In the genomic region with DNA sequence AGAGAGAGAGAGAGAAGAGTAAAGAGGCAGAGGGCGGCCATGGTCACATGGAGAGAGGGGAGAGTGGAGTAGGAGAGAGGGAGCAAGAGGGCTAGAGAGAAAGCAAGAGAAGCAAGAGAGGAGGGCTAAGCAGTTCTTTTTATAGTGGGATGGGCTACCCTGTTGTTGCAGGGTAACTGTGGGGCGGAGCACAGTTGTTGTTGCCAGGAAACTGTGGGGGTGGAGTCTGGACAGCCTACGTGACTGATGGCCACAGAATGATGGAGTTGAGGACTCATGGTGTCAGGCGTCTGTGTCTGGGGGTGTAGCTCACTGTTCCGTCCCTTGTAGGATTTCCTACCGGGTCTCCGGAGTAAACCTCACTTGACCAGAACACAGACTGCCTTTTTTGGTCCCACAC, we compare ENCODE assay signal across 25 mouse cellular contexts.
A peak's percentile ranks its signal among the peaks of the same experiment; 100 is the strongest.
DNase-seq lines count a peak whose midpoint lies in the region; ATAC-seq lines count a peak whose summit lies in the region.
"Had no signal": no experiment of that assay in that cellular context is flagged by ENCODE, and none has a peak within 500 bp of the region (broad histone marks: within the 10 kb centered on the region; RNA-seq: fewer than 3 reads in every experiment).

No protein-coding gene starts in this region.

- H3K9ac ChIP-seq in hindbrain, embryonic 16.5 days (ENCODE audit: low read depth, low read length) = no peak overlapping the region
- no peak overlapping the region for H3K9ac ChIP-seq in kidney, embryonic 15.5 days
- H3K9ac ChIP-seq: hindbrain, embryonic 13.5 days had no signal

- WGBS in hindbrain, embryonic 10.5 days = 64% methylated on average over 7 of the region's 7 CpGs
- 74% methylated on average over 7 of the region's 7 CpGs for WGBS in hindbrain, embryonic 16.5 days
- 64% methylated on average over 7 of the region's 7 CpGs for WGBS in kidney, embryonic 15.5 days

- H3K9me3 ChIP-seq in hindbrain, embryonic 10.5 days = no peaks in the 10 kb centered on the region
- no peaks in the 10 kb centered on the region; the same call in 1 of the 2 replicates for H3K9me3 ChIP-seq in hindbrain, embryonic 16.5 days (ENCODE audit: control insufficient read depth, low read length)
- no peaks in the 10 kb centered on the region for H3K9me3 ChIP-seq in kidney, embryonic 15.5 days (replicated peaks)
- H3K9me3 ChIP-seq: hindbrain, embryonic 13.5 days had no signal

- H3K4me2 ChIP-seq in hindbrain, embryonic 16.5 days (ENCODE audit: low read length) = no peak overlapping the region
- no peak overlapping the region for H3K4me2 ChIP-seq in kidney, embryonic 15.5 days
- H3K4me2 ChIP-seq: heart, embryonic 11.5 days; hindbrain, embryonic 13.5 days had no signal

- peaks cover 13% of the 10 kb centered on the region for H3K4me1 ChIP-seq in hindbrain, embryonic 10.5 days (replicated peaks)
- peaks cover 4% of the 10 kb centered on the region for H3K4me1 ChIP-seq in hindbrain, embryonic 16.5 days (ENCODE audit: control insufficient read depth, insufficient read depth, low read depth, low read length)
- 0 out of 2 replicates have a peak, but pooled peaks cover 4% of the 10 kb centered on the region for H3K4me1 ChIP-seq in kidney, embryonic 15.5 days

- peaks cover 8% of the 10 kb centered on the region for H3K27me3 ChIP-seq in hindbrain, embryonic 10.5 days (ENCODE audit: insufficient read depth, poor library complexity, severe bottlenecking)
- no peaks in the 10 kb centered on the region; the same call in 1 of the 2 replicates for H3K27me3 ChIP-seq in hindbrain, embryonic 16.5 days (replicated peaks; ENCODE audit: control insufficient read depth, insufficient read depth, low read length)
- H3K27me3 ChIP-seq in kidney, embryonic 15.5 days = no peaks in the 10 kb centered on the region
- H3K27me3 ChIP-seq: hindbrain, embryonic 13.5 days had no signal

- H3K27ac ChIP-seq in hindbrain, embryonic 10.5 days = peak overlapping the region; percentile 6; the same call in 1 of the 2 replicates
- H3K27ac ChIP-seq in hindbrain, embryonic 16.5 days (ENCODE audit: low read depth, low read length) = no peak overlapping the region
- H3K27ac ChIP-seq in kidney, embryonic 15.5 days = no peak overlapping the region
- H3K27ac ChIP-seq: heart, adult 2 months; hindbrain, embryonic 13.5 days; hindbrain, postnatal 0 days had no signal

- no peak overlapping the region for H3K4me3 ChIP-seq in hindbrain, embryonic 10.5 days
- H3K4me3 ChIP-seq in hindbrain, embryonic 16.5 days (ENCODE audit: low read length) = no peak overlapping the region
- H3K4me3 ChIP-seq in kidney, embryonic 15.5 days (replicated peaks) = no peak overlapping the region
- H3K4me3 ChIP-seq: heart, adult 2 months; hindbrain, embryonic 13.5 days had no signal

- H3K36me3 ChIP-seq in hindbrain, embryonic 10.5 days = no peaks in the 10 kb centered on the region
- H3K36me3 ChIP-seq in hindbrain, embryonic 16.5 days (ENCODE audit: control insufficient read depth, insufficient read depth, low read length) = no peaks in the 10 kb centered on the region
- no peaks in the 10 kb centered on the region for H3K36me3 ChIP-seq in kidney, embryonic 15.5 days
- H3K36me3 ChIP-seq: hindbrain, embryonic 13.5 days had no signal

- peak; percentile 13 for DNase-seq in embryo, embryonic 10.5 days (ENCODE audit: low spot score)
- no peak for DNase-seq in embryo, embryonic 9.5 days (ENCODE audit: extremely low spot score)
- DNase-seq in hindbrain, embryonic 10.5 days (ENCODE audit: low spot score) = peak; percentile 10
- peak; percentile 54 for DNase-seq in ZHBTc4 (ENCODE audit: low read depth, low spot score)
- DNase-seq: adrenal gland, adult 8-10 months; adrenal gland, postnatal 25 days; B cell, adult 2 months; cerebellum, adult 11-12 months; cerebellum, adult 8-10 months; cerebellum, postnatal 10 days; cerebellum, postnatal 36 days; gastrocnemius, postnatal 25 days; heart, adult 2 months; kidney, adult 18-20 months had no signal

- ATAC-seq in hindbrain, embryonic 16.5 days = no peak
- ATAC-seq in CD4-positive, CD25-positive, alpha-beta regulatory T cell, adult 4 months = no peak
- no peak for ATAC-seq in kidney, embryonic 15.5 days (replicated peaks; ENCODE audit: low FRiP score)
- ATAC-seq: activated CD4-positive, CD25-positive, alpha-beta regulatory T cell, adult 4 months; forebrain, embryonic 14.5 days; hindbrain, postnatal 0 days; inflammation-experienced regulatory T-cells, adult 6 months; intestine, embryonic 16.5 days; Patski had no signal
